Mouse (Mus musculus) gastrocnemius, postnatal 25 days (tissue): Measurements from ENCODE around the gene 6430548M08Rik. TPM values are rescaled to one million over a fixed set of nuclear protein-coding genes. Genes with fewer than 3 reads are reported as not detected.

Source experiments
- DNase-seq: peaks from one replicate; pipeline ENCODE4 v3.0.0; 2022
- long read RNA-seq, 2 experiments: library from polyadenylated mRNA; stranded (forward); transcript quantifications; one replicate each; pipeline ENCODE4 v2.0.0; 2021
- total RNA-seq, 2 experiments: library from RNA; stranded (reverse); gene quantifications; 1 replicate in 1 of 2; 2 replicates in 1 of 2; pipeline ENCODE4 v1.2.3; 2021

The 6430548M08Rik gene
- total RNA-seq = 10 to 100 TPM; 23.6 to 27.6 TPM
- long read RNA-seq, experiment 1, full-length matches to known transcripts = 1 of 9 reads
- long read RNA-seq, experiment 1, partial matches to known transcripts = 1 of 9 reads
- long read RNA-seq, experiment 1, other reads (novel, unspliced or antisense) = 7 of 9 reads
- long read RNA-seq, experiment 2, full-length matches to known transcripts = 2 of 12 reads
- long read RNA-seq, experiment 2, partial matches to known transcripts = 1 of 12 reads
- long read RNA-seq, experiment 2, other reads (novel, unspliced or antisense) = 9 of 12 reads

DNA sequence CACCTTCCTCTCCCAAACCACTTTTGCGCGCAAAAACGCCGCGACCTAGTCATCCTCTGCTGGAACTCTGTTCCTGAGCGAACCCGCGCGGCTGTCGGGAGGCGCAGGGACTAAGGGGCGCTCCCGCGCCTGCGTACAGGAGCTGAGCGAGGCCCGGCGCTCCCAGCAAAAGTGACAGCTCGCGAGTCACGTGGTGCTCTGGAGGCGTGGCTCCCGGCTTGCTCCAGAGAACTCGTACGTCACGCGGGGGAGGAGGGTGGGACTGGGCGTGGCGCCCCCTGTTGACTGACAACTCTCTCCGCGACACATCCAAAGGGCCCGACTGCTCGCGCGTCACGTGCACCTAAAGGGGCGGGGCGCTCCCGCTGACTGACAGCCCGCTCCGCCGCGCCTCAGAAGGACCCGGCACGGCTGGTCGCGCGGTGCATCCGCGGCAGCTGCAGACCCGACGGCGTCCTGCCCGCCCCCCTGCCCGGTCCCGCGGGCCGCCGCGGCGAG, at the start of gene 6430548M08Rik:
6430548M08Rik (plus strand) TSS at position 395 of the 498 bp plus-strand sequence.
- peak; percentile 100 for DNase-seq

DNA sequence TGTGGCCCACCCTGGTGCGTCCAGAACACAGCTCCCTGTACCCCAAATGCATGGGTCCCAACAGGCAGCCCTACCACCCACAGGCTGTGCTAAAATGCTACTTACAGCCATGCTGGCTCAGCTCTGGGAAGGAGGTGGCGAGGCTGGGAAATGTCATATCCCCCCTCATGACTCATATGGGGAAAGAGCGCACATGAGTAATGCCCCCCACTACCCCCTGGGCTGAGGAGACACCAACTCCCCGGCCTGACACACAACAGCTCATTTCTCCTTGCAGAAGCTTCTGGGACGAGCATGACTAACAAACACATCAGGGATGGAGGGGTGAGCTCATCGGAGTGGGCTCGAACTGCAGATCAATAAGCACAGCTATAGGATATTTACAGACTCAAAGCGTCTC, 48.3 kb upstream of the 6430548M08Rik start:
- DNase-seq = no peak

DNA sequence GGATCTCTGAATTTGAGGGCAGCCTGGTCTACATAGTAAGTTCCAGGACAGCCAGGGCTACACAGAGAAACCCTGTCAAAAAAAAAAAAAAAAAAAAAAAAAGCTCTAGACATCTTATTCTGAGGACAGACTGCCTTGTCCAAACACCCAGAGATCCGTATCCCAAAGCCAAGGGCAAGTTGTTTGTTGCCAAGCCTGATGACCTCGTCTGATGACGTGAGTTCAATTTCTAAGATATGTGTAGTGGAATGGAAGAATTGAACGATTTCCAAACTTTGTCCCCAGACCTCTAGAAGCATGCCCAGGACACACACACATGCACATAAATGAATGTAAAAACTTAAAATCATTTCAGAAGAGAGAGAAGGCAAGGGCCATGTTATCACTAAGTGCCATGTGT, 47.7 kb upstream of the 6430548M08Rik start:
- no peak for DNase-seq

DNA sequence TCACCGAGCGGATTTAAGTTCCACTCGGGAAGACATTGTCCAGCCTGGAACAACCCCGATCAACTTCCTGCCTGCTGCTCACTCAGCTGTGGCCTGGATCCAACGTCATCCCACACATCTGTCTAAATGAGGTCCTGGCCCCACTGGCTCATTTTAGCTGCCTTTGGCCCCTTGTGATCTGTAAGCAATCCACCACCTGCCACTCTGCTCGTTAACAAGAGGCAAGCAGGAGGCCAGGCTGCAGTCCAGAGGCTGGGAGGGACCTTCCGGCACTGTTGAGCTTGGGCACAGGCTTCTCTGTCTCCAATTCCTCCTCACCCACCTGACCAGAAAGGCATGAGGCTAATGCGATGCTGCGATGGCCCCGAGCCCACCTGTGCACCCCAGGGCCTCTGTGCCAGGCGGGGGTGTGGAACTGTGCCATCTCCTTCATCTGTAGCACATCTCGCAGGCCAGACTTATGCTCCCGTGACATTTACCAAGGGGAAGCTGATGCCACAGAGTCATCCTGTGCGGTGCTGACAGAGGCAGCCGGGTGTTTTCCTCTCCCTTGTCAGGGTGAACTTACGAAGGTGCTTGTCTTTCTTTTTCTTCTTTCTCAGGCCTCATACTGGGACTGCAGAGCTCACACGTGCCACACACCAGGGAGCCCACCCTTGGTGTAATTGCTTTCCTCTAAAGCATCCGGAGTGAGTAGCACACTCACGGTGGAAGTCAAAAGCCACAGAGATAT, 45.9 kb upstream of the 6430548M08Rik start:
- DNase-seq = peak; percentile 92

DNA sequence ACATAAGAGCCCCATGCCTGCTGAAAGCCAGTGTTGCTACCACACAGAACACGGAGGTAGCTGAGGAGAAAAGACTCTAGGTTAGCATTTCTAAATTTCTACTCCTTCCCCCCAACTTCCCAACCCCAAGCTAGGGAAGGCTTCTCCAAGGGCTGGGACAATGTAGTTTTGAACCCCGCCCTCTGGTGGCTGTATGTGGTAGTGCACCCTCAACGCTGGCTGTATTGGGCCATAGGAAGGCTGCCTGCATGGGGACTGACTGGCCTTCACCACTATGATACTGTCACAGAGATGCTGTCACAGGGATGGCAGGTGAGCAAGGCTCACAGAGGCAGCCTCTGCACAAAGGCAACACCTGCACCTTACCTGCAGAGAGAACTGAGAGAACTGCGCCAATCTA, 42.3 kb upstream of the 6430548M08Rik start:
- DNase-seq = peak; percentile 66

DNA sequence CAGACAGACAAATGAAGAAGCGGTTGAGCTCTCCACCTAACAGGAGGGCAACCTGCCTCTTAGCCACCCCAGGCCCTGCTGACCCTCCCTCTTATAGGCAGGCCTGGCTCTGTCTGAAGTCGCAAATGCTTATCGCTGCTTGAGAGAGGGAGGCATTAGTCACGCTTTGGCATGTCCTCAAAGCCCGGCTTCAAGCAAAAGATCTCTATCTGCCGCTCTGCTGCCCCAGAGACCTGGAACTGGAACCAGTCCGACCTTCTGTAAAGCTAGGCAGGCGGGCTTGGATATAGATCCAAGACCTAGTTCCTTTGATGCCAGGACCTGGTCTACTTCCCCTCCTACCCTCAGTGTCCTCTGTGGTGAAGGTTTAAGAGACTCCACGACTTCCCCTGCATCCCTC, 41.7 kb upstream of the 6430548M08Rik start:
- DNase-seq = no peak

DNA sequence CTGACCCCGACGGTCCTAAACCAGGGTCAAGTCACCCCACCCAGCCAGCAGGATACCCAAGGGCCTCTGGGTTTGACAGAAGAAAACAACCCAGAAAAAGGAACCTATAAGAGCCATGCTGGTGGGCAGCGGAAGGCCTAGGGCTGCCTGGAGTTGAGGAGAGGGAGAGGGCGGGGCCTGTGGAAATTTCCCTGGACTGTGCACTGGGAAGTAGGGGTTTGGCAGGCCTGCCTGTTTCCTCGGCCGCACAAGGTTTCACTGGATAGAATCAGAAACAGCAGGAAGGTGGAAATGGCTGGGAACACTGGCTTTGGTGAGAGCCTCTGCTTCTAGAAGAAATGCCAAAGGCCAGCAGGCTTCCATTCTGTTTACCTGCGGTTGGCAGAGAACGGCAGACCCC, 41.1 kb upstream of the 6430548M08Rik start:
- DNase-seq = peak; percentile 45

DNA sequence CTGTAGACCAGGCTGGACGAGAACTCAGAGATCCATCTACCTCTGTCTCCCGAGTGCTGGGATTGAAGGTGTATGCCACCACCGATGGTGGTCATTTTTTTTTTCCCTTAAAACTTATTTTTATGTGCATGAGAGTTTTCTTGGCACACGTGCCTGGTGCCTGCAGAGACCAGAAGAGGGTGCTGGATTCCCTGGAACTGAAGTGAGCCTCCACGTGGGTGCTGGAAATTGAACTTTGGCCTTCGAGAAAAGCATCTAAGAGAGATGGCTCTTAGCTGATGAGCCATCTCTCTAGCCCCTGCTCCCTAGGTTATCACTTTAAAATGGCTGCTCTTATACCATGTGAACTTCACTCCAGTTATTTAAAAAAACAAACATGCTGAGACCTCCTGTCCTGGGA, 39.4 kb upstream of the 6430548M08Rik start:
- no peak for DNase-seq

DNA sequence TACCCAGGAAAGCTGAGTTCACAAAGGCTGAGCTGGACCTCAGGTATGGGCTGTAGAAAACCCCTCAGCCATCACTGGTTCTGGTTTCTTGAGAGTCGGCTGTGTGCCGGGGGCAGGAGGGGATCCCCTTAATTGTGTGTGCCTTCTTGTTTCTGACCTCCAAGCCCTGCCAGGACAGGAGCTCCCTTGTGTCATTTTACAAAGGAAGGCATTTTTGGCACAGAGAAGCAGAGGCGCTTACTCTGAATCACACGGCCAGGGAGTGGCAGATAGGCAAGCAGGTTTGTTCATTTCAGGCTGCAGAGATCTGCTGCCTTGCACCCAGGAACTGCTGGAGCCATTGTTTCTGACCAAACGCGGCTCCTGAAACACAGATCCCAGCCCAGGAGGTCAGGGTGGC, 38.6 kb upstream of the 6430548M08Rik start:
- DNase-seq = no peak

DNA sequence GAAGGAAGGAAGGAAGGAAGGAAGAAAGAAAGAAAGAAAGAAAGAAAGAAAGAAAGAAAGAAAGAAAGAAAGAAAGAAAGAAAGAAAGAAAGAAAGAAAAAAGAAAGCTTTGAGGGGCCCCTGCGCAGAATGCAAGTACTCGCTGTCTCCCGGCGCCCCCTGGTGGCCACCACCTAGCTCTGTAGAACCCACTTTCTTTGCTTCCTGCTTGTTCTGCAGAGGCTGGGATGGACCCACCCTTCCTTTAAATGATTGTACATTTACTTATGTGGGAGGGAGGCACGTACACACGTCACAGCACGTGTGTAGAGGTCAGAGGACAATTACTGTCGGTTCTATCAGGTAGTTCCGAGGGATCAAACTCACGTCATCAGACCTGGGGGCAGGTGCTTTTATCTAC, 35.9 kb upstream of the 6430548M08Rik start:
- DNase-seq = peak; percentile 54

DNA sequence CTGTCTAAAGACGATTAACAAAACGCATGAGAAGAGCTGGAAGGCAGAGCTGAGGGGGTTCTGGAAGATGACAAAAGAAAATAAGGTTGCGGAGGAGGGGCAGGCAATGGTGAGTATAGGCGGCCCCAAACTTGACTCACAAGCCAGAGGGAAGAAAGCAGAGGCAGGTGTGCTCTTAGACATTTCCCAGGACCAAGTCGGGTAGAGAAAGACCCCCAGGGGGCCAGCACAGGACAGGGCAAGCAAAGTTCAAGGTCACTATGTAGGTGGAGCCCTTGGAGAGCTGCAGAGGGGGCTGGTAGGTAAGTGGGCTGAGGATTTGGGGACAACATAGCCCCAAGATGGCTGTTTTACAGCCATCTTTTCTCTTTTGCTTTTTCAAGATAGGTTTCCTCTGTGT, 34.6 kb upstream of the 6430548M08Rik start:
- DNase-seq = no peak

DNA sequence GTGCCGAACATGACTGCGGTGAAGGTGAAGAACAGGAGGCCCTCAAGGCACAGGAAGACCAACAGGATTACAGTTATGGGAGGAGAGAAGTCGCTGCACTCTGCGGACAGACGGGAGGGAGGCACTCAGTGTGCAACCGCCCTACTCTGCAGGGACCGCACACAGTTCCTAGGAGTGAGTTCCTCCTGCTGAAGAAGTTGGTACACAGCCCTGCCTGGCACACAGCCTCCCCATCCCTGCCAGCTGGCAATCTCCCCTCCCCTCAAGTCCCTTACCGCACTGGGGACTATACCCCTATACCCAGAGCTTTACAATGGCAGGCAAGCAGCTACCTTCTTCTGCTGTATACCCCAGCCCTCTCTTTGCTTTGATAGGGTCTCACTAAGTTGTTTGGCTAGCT, 30.7 kb upstream of the 6430548M08Rik start:
- DNase-seq = no peak

DNA sequence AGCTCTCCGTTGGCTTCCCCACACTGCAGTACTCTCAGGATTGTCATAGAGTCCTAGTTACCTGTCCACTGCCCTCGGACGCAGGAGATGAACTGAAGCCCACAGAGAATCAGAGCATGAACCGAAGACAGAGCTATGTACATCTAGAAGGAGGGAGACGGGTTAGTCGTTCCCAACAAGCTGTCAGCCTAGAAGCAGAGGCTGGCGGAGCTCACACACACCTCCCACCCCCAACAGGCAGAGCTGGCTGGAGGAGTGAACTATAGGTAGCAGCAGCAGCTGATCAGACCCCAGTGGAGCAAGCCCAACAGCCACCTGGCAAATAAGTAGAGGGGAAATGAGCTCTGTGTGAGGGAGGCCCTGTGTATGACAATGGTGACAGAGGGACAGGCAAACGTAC, 29.2 kb upstream of the 6430548M08Rik start:
- DNase-seq = no peak

DNA sequence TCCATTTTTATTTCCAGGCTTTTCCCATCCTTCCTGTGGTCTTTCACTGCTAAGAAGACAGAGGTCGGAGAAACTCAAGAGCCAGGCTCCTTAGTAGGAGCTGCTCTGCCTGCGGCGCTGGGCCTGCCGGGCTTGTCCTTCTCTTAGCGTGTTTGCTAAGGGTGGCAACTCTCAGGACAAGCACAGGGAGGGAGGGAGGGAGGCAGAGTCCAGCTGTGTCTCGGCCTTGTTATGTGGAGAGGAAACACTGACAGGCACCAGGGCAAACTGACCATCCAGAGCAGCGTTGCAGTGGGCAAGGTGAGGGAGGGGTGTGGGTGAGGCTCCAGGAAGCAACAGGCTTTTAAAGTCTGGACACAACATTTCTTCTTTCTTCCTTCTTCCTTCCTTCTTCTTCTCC, 24.4 kb upstream of the 6430548M08Rik start:
- DNase-seq = no peak

DNA sequence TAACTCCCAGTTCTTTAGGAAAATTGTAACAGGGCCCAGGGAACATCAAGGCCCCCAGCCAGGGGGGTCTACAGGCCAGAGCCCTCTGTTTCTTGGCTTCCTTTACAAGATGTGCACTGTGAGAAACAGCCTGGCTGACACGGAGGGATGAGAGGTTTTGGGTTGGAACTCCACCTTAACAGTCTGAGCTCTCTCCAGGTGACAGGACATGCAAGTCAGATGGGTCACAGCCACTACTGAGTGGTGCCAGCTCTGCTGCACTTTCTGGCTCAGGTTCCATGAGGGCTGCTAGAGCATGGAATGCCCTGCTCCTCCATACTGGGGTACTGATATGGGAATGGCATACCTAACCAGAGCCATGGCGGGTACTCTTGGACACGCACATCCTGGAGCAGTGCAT, 22.9 kb upstream of the 6430548M08Rik start:
- no peak for DNase-seq

DNA sequence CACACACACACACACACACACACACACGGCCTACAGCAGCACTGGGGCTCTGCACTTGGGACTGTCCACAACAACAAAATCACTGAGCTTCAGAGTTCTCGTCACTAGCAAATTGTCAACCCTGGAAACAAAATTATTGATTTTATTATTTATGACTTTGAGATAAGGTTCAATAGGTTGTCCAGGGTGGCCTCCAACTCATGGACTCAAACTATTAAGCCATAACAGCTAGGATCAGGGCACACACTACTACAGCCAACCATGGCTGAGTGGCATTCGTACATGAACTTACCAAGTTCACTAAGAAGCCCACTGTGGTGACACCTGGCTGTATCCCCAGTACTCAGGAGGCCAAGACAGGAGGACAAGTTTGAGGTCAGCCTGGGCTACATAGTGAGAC, 20.8 kb upstream of the 6430548M08Rik start:
- DNase-seq = no peak

DNA sequence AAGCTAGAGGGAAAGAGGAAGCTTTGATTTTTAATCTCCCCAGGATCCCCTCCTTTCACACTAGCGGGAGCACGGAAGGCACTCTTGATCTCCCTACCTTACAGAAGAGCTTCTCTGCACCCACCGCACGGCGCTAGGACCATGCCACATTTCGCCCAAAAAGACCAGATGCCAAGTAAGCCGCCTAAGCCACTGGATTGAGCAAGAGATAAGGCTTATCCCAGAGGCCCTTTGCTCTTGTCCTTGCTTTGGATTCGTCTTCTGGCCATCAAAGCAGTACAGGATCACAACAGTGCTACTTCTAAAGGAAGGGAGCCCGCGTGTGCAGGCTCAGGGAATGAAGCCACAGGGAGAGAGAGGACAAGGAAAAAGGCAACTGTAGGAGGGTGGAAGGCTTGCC, 19.2 kb upstream of the 6430548M08Rik start:
- DNase-seq = no peak

DNA sequence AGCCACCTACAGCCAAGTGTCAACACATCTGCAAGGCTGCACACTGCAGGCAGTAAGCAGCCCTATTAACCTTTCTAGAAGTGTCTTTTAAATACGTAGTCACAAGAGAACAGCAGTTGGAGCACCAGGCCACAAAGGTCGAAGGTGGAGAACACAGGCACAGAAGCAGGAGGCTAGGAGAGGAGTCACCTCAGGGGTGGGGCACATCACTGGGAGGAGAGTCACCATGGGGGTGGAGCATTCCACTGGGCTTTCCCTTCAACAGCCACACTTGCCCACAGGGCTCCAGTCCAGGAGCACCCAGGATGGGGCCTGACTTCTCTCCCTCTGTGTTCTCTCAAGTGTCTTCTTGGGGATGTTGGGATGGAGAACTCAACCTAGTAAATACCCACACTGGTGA, 17.5 kb upstream of the 6430548M08Rik start:
- no peak for DNase-seq

DNA sequence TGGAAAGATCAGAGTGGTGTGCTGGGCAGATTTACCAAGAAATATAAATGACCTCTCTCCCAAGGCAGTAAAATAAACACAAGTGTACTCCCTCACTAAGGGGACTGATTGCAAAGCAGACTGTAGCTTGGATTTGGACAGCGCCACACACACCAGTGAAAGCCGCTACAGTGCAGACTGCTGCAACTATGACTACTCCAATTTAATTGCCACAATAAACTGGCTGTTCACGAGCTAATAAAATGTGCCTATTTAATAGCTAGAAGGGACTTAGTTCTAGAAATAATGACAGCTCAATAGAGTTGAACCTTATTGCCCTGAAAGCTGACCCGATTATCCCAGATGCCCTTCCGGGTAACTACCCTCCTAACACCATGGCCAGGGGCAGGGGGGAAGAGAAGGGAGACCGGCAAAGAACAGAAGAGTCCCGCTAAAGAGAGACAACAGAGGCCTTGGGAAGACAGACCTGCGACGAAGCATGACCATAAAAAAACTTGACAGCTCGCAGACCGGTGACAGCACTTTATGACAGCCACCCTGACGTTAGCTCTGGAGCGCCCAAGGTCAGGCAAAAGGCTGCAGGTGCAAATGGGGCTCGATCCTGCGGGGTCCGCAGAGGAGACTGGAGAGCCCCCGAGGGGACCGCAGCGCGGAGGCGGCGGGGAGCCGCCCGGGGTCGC, 13.4 kb upstream of the 6430548M08Rik start:
- no peak for DNase-seq

DNA sequence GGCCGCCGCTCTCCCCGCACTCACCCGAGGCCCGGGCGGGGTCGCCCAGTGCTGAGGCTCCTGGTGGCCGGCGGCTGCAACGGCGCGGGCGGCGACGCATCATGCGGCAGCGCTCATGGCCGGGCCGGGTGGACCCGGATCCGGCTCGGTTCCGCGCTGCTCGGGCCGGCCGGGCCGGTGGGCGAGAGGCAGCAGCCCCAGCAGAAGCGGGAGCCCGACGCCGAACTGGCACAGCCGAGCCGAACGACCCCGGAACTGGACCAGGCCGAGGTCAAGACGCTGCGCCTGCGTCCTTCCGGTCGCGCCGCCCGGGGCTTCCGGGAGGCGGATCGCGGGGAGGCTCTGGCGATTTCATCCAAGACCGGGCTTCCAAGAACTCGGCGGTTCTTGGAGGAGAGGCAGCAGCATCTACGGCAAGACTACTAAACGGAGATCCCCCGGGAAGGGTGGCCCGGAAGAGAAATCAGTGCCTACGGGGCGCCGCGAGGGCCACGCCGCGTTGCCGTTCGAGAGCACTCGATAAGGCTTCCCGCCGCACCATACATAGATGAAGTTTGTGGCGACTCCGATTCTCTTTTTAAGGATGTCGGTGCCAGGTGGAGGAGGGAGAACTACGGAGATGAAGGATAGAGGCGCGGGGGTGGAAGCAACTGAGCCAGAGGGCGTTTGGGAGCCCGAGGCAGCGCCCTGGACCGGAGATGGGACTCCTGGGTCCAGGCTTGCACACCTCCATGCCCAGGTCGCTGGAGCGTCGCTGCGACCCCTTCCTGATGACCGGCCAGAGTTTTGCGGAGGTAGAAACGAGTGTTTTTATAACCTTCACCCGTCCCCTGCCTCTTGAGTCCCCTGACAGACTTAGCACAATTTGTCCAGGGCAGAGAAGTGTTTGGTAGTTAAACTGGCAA, 12.6 kb upstream of the 6430548M08Rik start, which contains the start of gene Zdhhc7:
Zdhhc7 (minus strand) TSS at position 415 of the 905 bp plus-strand sequence.
- peak; percentile 81 for DNase-seq

DNA sequence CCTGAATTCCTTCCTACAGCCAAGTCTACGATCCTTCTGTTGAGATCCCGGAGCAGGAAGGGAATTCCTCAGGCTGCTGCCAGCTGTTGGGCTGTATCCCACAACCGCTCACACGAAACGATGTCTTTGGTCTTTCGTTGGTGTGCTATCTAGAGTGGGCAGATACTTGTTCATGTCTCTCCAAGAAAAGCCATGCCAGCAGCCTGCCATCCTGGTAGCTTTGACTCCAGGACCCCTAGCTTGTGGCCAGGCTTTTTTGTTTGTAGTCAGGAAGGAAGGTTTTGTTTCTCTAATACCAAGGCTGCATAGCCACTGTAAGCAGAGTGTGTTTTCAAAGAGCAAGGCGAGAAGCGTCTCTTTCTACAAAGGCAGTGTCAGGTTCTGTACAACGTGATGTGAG, 10.0 kb upstream of the 6430548M08Rik start:
- no peak for DNase-seq

DNA sequence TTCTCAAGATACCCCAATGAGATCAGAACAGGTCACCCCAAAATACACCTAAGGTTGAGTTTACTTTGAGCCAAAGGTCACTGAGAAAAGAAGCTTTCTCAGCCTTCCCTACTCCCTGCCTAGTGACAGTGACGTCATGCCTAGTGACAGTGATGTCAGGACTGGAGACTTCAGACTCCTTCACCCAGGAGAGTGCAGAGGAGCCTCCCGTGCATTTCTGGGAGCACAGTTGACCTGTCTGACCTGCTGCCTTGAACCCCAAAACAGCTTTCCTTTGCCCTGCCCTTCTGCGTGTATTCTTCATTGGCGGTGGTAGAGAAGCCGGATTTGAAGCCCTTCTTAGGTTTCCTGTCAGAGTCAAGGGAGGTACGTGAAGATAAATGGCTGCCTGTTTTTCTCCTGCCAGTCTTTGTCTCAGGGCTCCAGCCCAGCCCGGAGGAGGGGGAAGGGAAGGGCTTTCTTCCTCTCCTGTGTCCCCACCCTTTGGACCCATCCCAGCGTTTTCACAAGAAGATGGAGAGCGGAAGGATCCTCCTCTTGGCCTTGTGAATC, 9.2 kb upstream of the 6430548M08Rik start:
- DNase-seq = peak; percentile 66
